Mouse (Mus musculus): ENCODE measurements around the gene Lhfp.

DNA sequence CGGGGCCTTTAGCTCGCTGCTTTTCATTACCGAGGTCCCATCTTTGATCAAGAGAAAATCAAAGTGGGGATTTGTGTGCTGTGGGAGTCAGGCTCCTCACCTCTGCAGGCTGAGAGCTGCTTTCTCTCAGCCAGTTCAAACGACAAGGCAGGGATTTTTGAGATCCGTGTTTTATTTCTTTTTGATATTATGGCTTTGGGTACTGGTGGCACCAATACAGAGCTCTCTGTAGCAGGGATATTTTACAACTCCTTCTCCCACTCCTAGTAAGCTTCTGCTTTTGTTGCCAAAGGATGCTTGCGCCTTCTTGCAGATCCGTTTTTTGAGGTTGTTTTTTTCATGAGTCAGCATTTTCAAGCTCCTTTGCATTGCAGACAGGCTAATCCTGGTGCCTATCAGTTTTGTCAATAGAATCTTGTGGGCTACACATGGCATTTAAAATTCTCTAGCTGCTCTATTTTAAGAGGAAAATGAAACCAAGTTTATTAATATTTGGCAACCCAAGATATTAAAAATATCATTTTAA, 172.5 kb downstream of the Lhfp start:
- no peak for TF ChIP-seq MAX (IDR thresholded peaks at IDR 0.05)
- no peak for TF ChIP-seq CTCF (IDR thresholded peaks at IDR 0.05; ENCODE audit: control insufficient read depth, insufficient read depth, insufficient read length)
- TF ChIP-seq MYOG (IDR thresholded peaks at IDR 0.05; ENCODE audit: control insufficient read depth, extremely low read depth, insufficient read length) = no peak
- TF ChIP-seq CEBPB (IDR thresholded peaks at IDR 0.05; ENCODE audit: low read depth) = no peak
- TF ChIP-seq USF1 (IDR thresholded peaks at IDR 0.05; ENCODE audit: low read depth) = no peak

Data from C2C12 (cell line).